Mouse (Mus musculus) spleen, embryonic (tissue): Measurements from ENCODE around the gene Slc35b2.

Experiments
- CTCF ChIA-PET: fragments of 350-600 bp; sonication (Branson Sonifier 250); formaldehyde crosslinking; loops from one replicate; lab custom pipeline; 2022; lab: Charles Lee

Slc35b2 gene

GRCm38 (mm10) chr17:45544001-45544872 lies 19.4 kb upstream of the Slc35b2 start:
- CTCF ChIA-PET = no interaction called here

GRCm38 (mm10) chr17:45544873-45545277 lies 18.8 kb upstream of the Slc35b2 start:
- CTCF ChIA-PET = no interaction called here

GRCm38 (mm10) chr17:45545278-45545961 lies 18.3 kb upstream of the Slc35b2 start:
- CTCF ChIA-PET = no interaction called here

- CTCF ChIA-PET = no interaction called here
Measured at GRCm38 (mm10) chr17:45546941-45547340, 16.7 kb upstream of the Slc35b2 start.

- CTCF ChIA-PET = no interaction called here
Measured at GRCm38 (mm10) chr17:45547461-45548190, 16.0 kb upstream of the Slc35b2 start.

- CTCF ChIA-PET = interaction anchor here (0.6 to 1.2 kb wide), 4 partner anchors 11 to 77 kb away, joined by 3 to 8 read pairs (median 4); no protein-coding TSS in a partner anchor
Measured at GRCm38 (mm10) chr17:45548541-45549512, 14.8 kb upstream of the Slc35b2 start.

GRCm38 (mm10) chr17:45549617-45550181 lies 14.0 kb upstream of the Slc35b2 start, which contains the start of gene Tmem151b:
Tmem151b (minus strand) TSS chr17:45549677.
- CTCF ChIA-PET = no interaction called here

- CTCF ChIA-PET = interaction anchor here (1.6 kb wide), 1 partner anchor 24 kb away, joined by 10 read pairs; no protein-coding TSS in a partner anchor
Measured at GRCm38 (mm10) chr17:45550253-45550652, 13.4 kb upstream of the Slc35b2 start.

- CTCF ChIA-PET = interaction anchor here (0.6 to 1.6 kb wide), 2 partner anchors 23 to 325 kb away, joined by 6 to 10 read pairs; no protein-coding TSS in a partner anchor
Measured at GRCm38 (mm10) chr17:45551249-45551796, 12.4 kb upstream of the Slc35b2 start.

- CTCF ChIA-PET = interaction anchor here (0.6 to 1.6 kb wide), 5 partner anchors 23 to 325 kb away, joined by 3 to 10 read pairs (median 6); no protein-coding TSS in a partner anchor
Measured at GRCm38 (mm10) chr17:45551816-45552451, 11.7 kb upstream of the Slc35b2 start.

- CTCF ChIA-PET = interaction anchor here (0.7 to 1.3 kb wide), 3 partner anchors 30 to 694 kb away, joined by 3 to 10 read pairs (median 6); no protein-coding TSS in a partner anchor
Measured at GRCm38 (mm10) chr17:45553065-45553464, 10.6 kb upstream of the Slc35b2 start.

GRCm38 (mm10) chr17:45554420-45554819 lies 9.3 kb upstream of the Slc35b2 start:
- CTCF ChIA-PET = interaction anchor here (0.6 to 1.1 kb wide), 2 partner anchors 28 to 74 kb away, joined by 3 to 11 read pairs; no protein-coding TSS in a partner anchor

GRCm38 (mm10) chr17:45555452-45556106 lies 8.1 kb upstream of the Slc35b2 start, which contains the start of gene Nfkbie:
Nfkbie (plus strand) TSS chr17:45555703.
- CTCF ChIA-PET = interaction anchor here (0.6 to 1.5 kb wide), 4 partner anchors 10 to 75 kb away, joined by 3 to 4 read pairs (median 4); no protein-coding TSS in a partner anchor

- CTCF ChIA-PET = interaction anchor here (0.6 to 1.5 kb wide), 4 partner anchors 10 to 75 kb away, joined by 3 to 4 read pairs (median 4); no protein-coding TSS in a partner anchor
Measured at GRCm38 (mm10) chr17:45556107-45556489, 7.6 kb upstream of the Slc35b2 start.

GRCm38 (mm10) chr17:45556514-45557245 lies 7.0 kb upstream of the Slc35b2 start:
- CTCF ChIA-PET = interaction anchor here (0.5 to 1.5 kb wide), 3 partner anchors 9 to 1296 kb away, joined by 3 to 4 read pairs (median 4); no protein-coding TSS in a partner anchor

- CTCF ChIA-PET = interaction anchor here (0.6 to 1.5 kb wide), 5 partner anchors 9 to 1234 kb away, joined by 3 to 6 read pairs (median 4); no protein-coding TSS in a partner anchor
Measured at GRCm38 (mm10) chr17:45557246-45557824, 6.3 kb upstream of the Slc35b2 start.
